Mouse (Mus musculus) heart, embryonic 10.5 days (tissue): ENCODE results near the gene Map2k6. TPM values are rescaled to one million over a fixed set of nuclear protein-coding genes. Genes with fewer than 3 reads are reported as not detected.

Source experiments
- DNase-seq: peaks from one replicate; pipeline ENCODE4 v3.0.0-alpha.2; 2017; ENCODE audit warnings: low spot score
- H3K27ac ChIP-seq: fragments of 300-500 bp; sonication (generic); 2 replicates; pipeline ENCODE4 v1.5.1; 2016; ENCODE audit warnings: mild to moderate bottlenecking
- H3K27me3 ChIP-seq: fragments of 300-500 bp; sonication (generic); 2 replicates; pipeline ENCODE4 v1.6.1; 2016; ENCODE audit warnings: mild to moderate bottlenecking; ENCODE audit not compliant: poor library complexity, insufficient read depth, severe bottlenecking
- H3K36me3 ChIP-seq: fragments of 300-500 bp; sonication (generic); 2 replicates; pipeline ENCODE4 v1.6.1; 2016; ENCODE audit warnings: mild to moderate bottlenecking, moderate library complexity
- H3K4me1 ChIP-seq: fragments of 300-500 bp; sonication (generic); 2 replicates; pipeline ENCODE4 v1.6.1; 2016; ENCODE audit warnings: mild to moderate bottlenecking
- H3K4me3 ChIP-seq: fragments of 300-500 bp; sonication (generic); 2 replicates; pipeline ENCODE4 v1.5.1; 2016; ENCODE audit warnings: mild to moderate bottlenecking, moderate library complexity
- H3K9me3 ChIP-seq: fragments of 300-500 bp; sonication (generic); 2 replicates; pipeline ENCODE4 v1.6.1; 2016; ENCODE audit warnings: mild to moderate bottlenecking, moderate library complexity
- WGBS: fragments of 180-500 bp; shearing (Covaris S2); methylation state at CpG from one replicate; pipeline ENCODE4 v1.1.7; 2016; 5-methylcytosine and 5-hydroxymethylcytosine counted together
- polyA plus RNA-seq: library from polyadenylated mRNA; unstranded; fragments of >200 nt; fragmentation: Nextera tagmentation; extraction: Ambion mirVana; gene quantifications from 2 replicates; pipeline ENCODE4 v1.2.1, GENCODE M21; 2016

The Map2k6 gene
- polyA plus RNA-seq, 1 experiment from 2014 or later = 22.5 TPM

DNA sequence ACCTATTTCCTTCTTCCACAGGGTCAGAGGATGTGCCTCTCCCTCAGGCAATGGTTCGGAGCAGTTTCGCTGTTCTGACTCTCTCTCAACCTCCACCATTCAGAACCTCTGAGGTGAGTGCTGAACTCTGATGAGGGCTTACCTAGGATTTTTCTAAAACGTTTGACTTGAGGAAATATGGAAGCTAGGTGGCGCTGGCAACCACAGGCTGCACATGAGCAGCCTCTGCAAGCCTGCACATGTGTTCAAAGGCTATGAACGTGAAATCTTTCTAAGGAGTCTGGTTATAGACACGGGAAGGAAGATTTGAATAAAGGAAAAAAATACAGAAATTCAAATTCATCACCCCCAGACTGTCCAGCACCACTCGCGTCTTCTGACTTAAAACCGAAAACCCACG lies 173.6 kb downstream of the Map2k6 start:
- H3K9me3 ChIP-seq = no peaks in the 10 kb centered on the region
- no peaks in the 10 kb centered on the region for H3K4me1 ChIP-seq
- H3K36me3 ChIP-seq = no peaks in the 10 kb centered on the region
- WGBS = 52% methylated on average over 10 of the region's 10 CpGs
- H3K4me3 ChIP-seq = no peak overlapping the region
- DNase-seq = no peak
- no peaks in the 10 kb centered on the region for H3K27me3 ChIP-seq
- H3K27ac ChIP-seq = no peak overlapping the region

Other genes with a start within 250 kb of the Map2k6 start
- gene Abca9, start 230.9 kb upstream of the Map2k6 start, polyA plus RNA-seq = 0.57 and 0.65 TPM in 2 replicates
- 0.18 and 0.55 TPM in 2 replicates for gene Abca6, start 147.3 kb upstream of the Map2k6 start, polyA plus RNA-seq
- gene Abca5, start 61.4 kb upstream of the Map2k6 start, polyA plus RNA-seq = 1.8 and 2.4 TPM in 2 replicates